Mouse (Mus musculus): ENCODE measurements around the gene Orc3. TPM values are rescaled to one million over a fixed set of nuclear protein-coding genes. Genes with fewer than 3 reads are reported as not detected.

Gene Orc3
- total RNA-seq, 2 experiments from 2014 or later, result 112 to 160 TPM

Other genes starting within 250 kb of the Orc3 start
- gene Akirin2, start 64.0 kb downstream of the Orc3 start, total RNA-seq (2015), result 48.9 and 56.4 TPM in 2 replicates
- 43.6 and 45.2 TPM in 2 replicates for gene Akirin2, start 64.0 kb downstream of the Orc3 start, total RNA-seq (2017)
- gene Rars2, start within 50 bp of the Orc3 start, total RNA-seq (2015), result 39.8 and 40.4 TPM in 2 replicates
- gene Rars2, start within 50 bp of the Orc3 start, total RNA-seq (2017), result 42.6 and 60.1 TPM in 2 replicates
- gene Slc35a1, start 72.5 kb upstream of the Orc3 start, total RNA-seq (2015), result 24.3 and 26.6 TPM in 2 replicates
- gene Slc35a1, start 72.5 kb upstream of the Orc3 start, total RNA-seq (2017), result 25.8 and 26.8 TPM in 2 replicates
- gene Cfap206, start 115.3 kb upstream of the Orc3 start, total RNA-seq (2015), result not detected in 2 replicates
- not detected in 2 replicates for gene Cfap206, start 115.3 kb upstream of the Orc3 start, total RNA-seq (2017)
- not detected in 2 replicates for gene Gm136, start 141.3 kb upstream of the Orc3 start, total RNA-seq (2015)
- gene Gm136, start 141.3 kb upstream of the Orc3 start, total RNA-seq (2017), result not detected in 2 replicates
- 21.0 and 32.8 TPM in 2 replicates for gene Smim8, start 163.5 kb upstream of the Orc3 start, total RNA-seq (2015)
- 15.6 and 17.4 TPM in 2 replicates for gene Smim8, start 163.5 kb upstream of the Orc3 start, total RNA-seq (2017)

Data from megakaryocyte progenitor cell, adult 5-6 weeks (primary cell).